Comparison of ENCODE assay signal across 14 mouse cellular contexts in the genomic region with DNA sequence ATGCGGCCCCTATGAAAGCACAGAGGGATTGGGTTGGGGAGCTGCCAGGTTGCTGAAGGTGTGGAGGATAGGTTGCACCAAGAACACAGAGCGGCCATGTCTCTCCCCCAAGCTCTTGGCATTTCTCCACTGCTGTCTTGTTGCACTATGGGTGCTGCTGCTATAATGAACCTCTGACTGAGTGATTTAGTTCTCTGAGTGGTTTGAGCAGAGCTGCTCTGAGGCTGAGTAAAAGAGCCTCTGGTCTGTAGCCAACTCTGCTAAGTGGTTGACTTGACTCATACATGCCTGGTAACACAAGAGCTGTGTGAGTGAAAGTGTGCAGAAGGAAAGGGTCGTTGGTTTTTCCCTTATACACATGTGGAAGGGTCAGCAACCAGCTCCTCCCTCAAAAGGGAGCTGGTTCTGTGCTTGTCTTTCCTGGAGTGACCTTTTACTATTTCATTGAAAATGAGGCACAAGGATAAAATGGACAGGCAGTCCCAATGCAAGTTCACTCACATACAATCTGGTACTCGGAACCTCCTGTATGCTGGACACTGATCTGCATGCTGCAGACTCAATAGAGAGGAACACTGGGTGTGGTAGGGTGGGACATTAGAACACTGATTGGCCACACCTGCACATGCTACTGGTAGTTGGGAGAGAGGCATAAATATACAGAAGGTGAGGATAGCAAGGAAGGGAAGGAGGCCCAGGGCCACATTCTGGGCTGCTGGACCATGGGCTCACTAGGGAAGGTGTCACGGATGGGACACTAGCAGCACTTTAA. TPM values are rescaled to one million over a fixed set of nuclear protein-coding genes. Genes with fewer than 3 reads are reported as not detected.
"Had no signal": no experiment of that assay in that cellular context is flagged by ENCODE, and none has a peak within 500 bp of the region (broad histone marks: within the 10 kb centered on the region; RNA-seq: fewer than 3 reads in every experiment).

No protein-coding gene starts in this region.

RNA-seq across cellular contexts. Expression of gene Ugt1a6b, which starts 0.8 kb away (rescaled TPM):
- total RNA-seq: left cerebral cortex, adult 2 months had no signal
- polyA plus RNA-seq: limb, embryonic 10.5 days; midbrain, embryonic 11.5 days; neural tube, embryonic 12.5 days; thymus, postnatal 0 days had no signal

RNA-seq across cellular contexts. Expression of gene Ugt1a8, which starts 16.3 kb away (rescaled TPM):
- total RNA-seq: layer of hippocampus, postnatal 25 days; left cerebral cortex, adult 2 months; left cerebral cortex, postnatal 14 days; monocyte, adult 5-6 weeks; neutrophil, adult 5-6 weeks had no signal
- polyA plus RNA-seq: kidney, embryonic 16.5 days; limb, embryonic 10.5 days; limb, embryonic 14.5 days; liver, embryonic 12.5 days; lung, adult 2 months; midbrain, embryonic 11.5 days; midbrain, embryonic 15.5 days; neural tube, embryonic 12.5 days; thymus, postnatal 0 days had no signal

RNA-seq across cellular contexts. Expression of gene Ugt1a6a, which starts 30.7 kb away (rescaled TPM):
- polyA plus RNA-seq: midbrain, embryonic 11.5 days had no signal

RNA-seq across cellular contexts. Expression of gene Ugt1a9, which starts 33.3 kb away (rescaled TPM):
- total RNA-seq: layer of hippocampus, postnatal 25 days; left cerebral cortex, adult 2 months; left cerebral cortex, postnatal 14 days; monocyte, adult 5-6 weeks; neutrophil, adult 5-6 weeks had no signal
- polyA plus RNA-seq: limb, embryonic 10.5 days; limb, embryonic 14.5 days; midbrain, embryonic 11.5 days; midbrain, embryonic 15.5 days; neural tube, embryonic 12.5 days; thymus, postnatal 0 days had no signal
